Mouse (Mus musculus): ENCODE measurements at regions not wholly inside any gene's neighbourhood (a gene's known extent, or its start where the extent isn't known, plus 50 kb on each side); places are given as distances from the start of the nearest gene placed in this dataset.

DNA sequence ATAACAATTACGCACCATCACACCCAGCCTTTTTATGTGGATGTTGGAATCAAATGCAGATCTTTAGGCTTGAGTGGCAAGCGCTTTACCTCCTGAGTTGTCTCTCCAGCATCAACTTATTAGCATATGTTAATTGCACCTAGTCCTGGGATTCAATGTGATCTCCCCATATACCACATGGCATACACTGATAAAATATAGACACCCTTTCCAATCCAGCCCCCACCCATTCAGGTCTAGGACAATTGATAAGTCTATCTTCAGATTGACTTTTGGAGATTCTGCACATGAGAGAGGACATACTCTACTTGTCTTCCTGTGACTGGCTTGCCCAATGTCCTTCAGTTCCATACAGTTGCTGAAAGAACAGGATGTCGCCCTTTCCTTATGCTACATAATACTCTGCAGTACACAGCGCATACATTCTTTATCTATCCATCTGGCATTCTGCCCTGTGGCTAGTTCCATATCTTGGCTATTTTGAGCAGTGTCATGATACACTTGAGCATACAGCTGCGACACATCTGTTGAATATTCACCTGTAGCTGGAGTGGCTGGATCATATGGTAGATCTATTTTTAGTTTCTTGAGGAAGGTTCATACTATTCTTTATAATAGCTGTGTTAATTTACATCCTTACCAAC is 120.3 kb downstream of the Gsdmc2 start:
- DNase-seq (ENCODE audit: low read depth), result no peak

DNA sequence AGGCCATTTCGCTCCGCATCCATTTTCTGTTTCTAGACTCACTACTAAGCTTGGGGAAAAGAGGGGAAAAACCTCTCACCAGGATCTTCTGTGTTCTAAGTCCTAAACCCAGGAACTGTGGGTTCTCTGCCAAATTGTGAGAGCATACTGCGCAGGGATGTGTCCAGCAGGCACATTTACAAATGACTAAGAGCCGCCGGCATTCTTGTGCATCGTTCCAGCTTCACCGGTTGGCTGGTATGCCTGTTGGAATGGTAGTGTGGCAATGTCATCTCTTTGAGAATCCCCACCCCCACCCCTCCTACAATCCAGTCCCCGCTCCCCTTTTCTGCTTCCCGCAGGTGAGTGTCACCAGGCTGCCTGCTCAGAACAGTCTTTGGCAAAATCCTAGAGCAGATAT is 122.0 kb downstream of the Gsdmc2 start:
- DNase-seq (ENCODE audit: low read depth), result no peak

DNA sequence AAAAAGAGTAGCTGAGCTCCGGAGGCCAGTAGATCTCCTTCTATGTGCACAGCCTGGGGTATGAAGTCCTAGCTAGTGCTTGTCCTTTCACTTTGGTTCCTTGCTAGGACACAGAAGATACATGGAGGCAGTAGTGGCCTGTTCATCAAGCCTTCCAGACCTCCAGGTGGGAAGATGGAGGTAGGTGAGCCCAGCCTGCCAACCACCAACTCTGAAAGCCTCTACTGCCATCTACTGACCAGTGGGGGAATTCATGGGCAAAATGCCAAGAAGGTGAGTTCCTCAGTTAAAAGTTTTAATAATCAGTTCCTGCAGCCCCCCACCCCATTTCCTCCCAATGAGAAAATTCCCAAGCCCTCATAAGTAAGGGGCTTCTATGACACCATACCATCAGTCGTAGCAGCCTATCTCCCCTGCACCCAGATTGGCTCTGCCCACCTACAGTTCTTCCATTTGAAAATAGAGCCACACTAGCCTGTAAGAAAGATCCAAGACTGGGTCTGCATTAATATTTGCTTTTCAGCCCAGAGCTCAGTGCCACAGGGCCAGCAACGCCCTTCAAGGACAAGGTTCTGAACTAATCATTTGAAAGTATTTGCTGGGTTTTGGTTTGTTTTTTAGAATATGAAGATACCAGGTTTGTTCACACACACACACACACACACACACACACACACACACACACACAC is 123.2 kb downstream of the Gsdmc2 start:
- peak; percentile 70 for DNase-seq (ENCODE audit: low read depth)

DNA sequence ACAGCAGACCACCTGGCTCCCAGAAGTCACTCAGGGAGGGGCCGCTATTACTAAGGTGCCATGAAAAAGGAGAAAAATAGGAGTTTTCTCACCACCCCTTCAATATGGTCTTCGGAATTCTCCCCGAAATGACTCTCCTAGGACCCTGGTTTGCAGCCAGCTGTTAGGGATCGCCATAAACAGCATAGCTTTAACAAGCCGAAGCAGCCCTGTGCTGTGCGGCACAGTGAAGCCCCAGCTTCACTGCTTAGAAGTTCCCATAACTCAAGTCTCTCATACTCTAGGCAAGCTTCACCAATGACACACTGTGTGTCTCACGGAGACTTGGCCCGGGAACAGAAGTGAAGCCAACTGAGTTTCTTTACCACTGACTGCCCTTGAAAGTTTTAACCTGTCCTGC is 127.2 kb downstream of the Gsdmc2 start:
- DNase-seq (ENCODE audit: low read depth), result no peak

DNA sequence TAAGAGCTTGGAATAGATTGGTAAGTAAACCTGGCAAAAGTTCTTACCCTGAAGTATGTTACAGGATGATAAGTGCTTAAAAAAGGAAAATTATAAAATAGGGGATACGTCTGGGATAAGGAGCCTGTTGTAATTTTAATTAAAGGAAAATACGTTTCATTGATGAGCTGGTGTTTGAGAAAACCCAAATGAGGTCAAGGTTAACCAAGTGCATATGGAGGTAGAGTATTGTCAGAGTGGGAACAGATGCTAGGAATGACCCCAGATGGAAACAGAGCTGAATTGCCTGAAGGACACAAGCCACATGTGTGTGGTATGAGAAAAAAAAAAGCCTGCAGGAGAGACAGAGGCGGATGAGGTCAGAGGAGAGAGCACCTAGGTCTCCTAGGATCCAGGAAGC is 131.3 kb downstream of the Gsdmc2 start:
- no peak for DNase-seq (ENCODE audit: low read depth)

DNA sequence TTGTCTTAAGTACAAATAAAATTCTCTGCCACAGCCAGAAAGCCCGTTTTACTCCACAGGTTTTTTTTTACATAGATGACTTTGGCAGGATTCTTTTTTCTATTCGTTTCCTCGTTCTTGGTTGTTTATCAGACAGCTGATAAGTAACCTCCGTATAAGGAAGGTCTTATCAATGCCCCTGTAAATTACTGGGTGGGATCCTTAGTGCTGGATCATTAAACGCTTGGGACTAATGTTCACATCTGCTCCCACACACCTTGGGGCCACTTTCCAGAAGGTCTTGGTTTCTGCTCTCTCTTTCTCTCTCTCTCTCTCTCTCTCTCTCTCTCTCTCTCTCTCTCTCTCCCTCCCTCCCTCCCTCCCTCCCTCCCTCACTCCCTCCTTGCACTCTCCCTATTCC is 134.6 kb downstream of the Gsdmc2 start:
- DNase-seq (ENCODE audit: low read depth), result no peak

DNA sequence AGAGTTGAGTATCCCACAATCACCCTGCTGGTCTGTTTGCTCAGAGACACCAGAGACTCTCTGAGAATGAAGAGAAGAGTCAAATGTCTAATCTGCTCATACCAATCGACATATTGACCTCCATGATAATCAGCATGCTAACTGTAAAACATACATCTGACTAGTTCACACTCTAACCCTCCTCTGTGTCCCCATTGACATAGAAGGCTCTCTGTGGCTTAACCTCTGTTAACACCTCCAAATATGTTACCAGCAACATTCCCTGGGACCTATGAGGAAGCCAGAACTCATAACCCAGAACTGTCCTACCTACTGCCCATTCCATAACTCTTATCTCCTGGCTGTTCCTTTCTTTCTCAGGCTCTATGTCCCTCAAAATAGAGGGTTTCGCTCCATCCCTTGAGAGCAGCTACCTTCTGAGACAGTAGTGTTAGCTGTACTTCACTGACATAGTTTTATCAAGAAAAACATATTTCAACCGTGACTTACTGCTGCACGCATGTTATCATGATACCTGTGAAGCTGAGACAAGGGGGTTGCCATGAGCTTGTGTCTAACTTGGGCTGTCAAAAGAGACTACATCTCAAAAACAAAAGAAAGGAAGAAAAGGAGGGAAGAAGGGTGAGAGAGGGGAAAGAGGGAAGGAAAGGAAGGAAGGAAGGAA is 135.6 kb downstream of the Gsdmc2 start:
- DNase-seq (ENCODE audit: low read depth), result no peak

DNA sequence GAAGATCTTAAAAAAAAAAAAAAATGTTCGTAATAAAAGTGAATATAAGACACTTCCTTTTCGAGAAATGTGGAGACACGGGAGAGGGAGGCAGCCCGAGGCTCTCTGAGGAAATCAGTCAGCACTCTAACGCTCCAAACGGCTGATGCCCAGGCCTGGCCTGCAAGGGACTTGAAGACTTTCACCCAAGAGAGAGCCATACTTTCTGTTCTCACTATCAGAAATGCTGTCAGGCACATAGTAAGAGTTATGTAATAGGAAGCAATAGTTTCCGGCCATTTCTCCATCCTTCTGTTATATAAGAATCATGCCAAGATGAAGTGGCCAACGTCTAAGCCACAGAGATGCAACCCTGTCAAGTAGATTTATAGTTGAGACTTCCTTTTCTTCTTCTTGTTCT is 140.3 kb downstream of the Gsdmc2 start:
- DNase-seq (ENCODE audit: low read depth), result peak; percentile 32

DNA sequence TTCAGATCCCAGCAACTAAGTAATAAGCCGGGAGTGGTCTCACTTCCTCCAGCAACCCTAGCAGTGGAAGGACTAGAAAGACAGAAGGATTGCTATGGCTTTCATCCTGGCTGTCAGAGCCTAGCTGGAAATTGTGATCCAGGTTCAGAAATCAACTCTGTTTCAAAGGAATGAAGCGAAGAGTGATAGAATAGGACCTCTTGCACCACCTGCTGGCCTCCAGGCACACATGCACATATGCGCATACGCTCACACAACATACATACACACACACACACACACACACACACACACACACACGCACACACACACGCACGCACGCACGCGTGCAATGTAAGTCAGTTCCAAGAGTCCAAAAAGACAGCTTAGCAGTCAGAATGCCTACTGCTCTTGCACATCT is 147.1 kb downstream of the Gsdmc2 start:
- no peak for DNase-seq (ENCODE audit: low read depth)

DNA sequence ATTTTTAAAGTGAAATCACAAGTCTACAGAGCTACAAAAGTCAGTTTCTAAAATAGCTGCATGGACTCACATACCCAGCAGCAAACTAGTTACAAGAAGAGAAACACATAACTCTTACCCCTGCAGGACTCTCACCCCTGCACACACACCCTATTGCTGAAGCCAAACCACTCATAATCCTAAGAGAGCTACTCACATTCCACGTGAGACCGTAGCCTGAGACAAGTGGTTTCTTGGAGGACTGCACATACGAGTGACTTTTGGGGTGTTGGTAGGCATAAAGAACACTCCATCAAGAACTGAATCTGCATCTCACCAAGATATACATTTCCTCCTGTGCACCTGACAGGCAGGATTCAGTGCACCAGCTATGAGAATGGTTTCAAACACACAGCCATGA is 150.8 kb downstream of the Gsdmc2 start:
- no peak for DNase-seq (ENCODE audit: low read depth)

DNA sequence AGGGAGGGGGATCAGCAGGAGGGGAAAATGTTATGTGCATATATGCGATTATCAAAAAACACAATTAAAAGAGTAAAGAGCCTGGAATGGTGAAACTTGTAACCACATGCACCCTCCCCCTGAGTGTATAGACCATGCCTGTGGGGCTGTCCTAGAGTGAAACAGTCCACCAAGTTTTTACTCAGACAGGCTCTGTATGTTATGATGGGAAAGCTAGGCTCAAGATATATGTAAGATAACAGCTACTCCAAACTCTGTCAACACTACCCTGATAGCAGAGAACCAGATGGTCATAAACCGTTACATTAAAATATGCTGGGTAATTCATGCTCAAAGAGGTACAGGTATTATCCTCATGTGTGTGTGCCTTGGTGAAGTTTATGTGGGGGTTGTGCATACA is 151.4 kb downstream of the Gsdmc2 start:
- no peak for DNase-seq (ENCODE audit: low read depth)

DNA sequence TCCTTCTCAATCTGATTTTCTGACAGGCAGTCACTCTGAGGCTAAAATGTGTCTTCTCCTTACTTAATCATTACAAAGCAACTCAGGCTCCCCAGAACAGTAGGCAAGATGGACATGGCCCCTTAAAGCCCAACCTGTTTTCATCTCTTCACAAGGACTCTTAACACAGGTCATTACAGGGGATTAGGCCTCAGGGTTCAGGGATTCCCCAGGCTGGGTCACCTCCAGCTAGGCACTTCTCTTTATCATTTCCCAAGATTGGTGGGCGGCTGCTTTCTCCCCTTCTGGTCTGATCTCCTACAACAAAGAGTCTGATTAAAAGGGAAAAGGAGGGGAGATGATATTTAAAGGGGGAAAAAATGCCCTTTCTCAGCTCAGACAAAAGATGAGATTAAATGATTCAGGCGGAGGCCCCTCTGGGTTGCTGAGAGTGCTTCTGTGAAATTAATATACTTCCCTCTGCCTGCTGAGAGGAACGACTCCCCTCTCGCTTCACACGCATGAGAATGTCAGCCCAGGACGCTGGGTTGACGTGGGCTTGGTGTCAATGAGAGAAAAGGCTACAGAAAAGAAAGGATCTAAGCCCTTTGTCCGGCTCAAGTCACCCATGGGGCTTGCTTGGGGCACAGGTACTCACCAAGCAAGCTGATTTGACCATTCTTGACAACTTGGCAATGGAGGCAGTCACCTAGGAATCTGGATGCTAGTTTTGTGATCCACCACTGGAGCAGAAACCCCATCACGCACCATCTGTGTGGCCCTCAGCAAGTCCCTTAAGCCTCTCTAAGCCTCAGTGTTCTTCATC is 152.3 kb downstream of the Gsdmc2 start:
- DNase-seq (ENCODE audit: low read depth), result no peak

DNA sequence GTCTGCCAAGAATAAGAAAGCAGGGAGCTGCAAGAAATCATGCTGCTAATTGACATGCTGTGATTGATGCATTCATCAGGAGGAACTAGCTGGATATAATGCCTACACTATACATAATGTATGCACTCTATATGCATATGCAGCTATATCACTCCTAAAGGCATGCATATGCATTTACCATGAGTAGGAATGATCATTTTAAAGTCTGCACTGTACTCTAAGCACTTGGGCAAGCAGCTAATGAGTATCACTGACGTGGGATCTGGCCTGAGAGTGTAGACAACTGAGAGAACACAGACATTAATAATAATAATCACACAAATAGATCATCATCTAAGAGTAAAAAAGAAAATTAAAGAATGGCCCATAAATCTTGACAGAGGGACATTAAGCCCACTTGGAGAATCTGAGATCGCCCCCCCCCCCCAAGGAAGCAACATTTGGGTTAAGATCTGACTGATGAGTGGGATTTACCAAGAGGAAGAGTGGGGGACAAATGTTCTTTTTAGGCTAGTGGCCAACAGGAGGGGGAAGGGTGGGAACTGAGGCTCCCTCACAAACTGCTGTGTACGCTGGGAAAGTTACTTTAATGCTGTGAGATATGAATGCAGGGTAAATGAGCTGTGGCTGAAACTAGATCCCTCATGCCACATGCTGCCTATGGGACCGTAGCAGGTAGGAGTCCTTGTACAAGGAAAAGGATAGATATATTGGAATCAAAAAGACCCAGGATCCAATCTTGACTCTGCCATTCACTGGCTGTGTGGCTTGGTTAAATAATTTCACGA is 155.0 kb downstream of the Gsdmc2 start:
- no peak for DNase-seq (ENCODE audit: low read depth)

DNA sequence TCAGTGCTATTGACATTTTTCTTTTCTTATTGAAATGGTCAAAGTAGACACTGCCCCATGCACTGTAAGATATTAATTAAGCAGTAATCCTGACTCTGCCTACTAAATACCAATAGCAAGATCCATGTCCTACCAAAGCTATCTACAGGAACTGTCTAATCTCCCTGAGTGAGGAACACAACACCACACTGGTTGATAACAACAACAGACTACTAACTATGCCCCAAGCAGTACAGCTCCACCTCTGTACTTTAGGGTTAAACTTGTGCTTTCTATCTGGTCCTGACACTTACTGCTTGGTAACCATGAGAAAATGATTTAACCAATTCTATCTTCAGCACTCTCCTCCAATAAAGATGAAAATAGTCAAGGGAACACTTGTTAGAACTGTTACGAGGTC is 157.1 kb downstream of the Gsdmc2 start:
- no peak for DNase-seq (ENCODE audit: low read depth)

DNA sequence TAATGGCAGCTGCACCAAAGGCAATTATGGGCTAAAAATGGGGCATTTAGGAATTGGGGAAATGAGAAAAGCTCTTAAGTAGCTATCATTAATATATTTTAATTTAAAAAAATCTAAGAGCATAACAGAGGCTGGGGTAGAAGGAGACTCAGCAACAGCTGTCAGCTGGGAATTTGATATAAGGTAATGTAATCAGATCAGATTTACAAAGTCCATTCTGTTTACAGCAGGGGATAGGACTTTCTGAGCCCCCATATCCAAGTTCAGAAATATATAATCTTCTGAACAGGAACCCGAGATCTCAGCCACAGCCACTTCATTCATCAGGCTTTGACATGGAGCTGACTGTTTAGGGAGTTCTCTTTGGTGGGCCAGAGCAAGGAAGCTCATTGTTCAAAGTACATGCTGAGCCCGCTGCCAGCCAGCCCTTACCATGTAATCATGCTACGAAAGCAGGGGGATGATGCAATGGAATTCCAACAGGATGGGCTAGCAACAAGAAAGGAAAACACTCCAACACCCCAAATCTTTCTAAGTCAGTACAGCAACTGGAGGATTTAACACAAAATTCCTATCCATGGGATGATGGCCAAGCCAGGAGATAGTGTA is 157.9 kb downstream of the Gsdmc2 start:
- DNase-seq (ENCODE audit: low read depth), result no peak

DNA sequence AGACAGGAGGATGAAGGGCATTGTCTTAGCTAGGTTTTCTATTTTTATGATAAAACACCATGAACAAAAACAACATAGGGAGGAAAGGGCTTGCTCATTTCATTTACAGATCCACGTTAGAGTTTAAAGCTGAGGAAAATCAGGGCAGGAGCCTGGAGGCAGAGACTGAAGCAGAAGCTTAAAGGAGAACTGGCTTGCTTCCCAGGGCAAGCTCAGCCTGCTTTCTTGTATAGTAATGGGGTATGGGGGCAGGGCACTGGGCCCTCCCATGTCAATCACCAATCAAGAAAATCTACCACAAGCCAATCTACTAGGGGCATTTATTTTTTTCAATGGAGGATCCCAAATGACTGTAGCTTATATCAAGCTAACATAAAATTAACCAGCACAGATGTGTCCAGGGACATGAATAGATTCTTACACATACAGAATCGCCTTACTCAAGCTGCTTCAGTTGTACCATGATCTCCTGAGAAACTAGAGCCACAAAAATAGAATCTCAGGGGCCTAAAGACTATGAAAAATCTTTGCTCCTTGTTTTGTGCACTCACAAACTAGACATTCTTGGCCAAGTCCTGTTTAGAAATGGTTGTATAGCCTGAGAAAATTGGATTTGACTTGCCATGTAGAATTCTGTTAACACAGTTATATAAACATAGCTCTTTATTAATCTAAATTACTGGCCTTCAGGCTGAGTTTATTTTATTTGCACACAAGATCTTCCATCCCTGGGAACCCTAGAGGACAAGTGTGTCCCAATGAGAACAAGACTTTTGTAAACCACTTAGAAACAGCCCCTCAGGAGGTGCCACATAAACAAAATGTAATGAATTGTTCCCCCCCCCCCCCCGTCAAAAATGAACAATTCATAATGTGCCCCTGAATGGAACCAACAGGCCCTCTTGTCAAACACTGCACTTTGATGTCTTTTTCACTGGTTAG is 164.7 kb downstream of the Gsdmc2 start:
- DNase-seq (ENCODE audit: low read depth), result no peak

DNA sequence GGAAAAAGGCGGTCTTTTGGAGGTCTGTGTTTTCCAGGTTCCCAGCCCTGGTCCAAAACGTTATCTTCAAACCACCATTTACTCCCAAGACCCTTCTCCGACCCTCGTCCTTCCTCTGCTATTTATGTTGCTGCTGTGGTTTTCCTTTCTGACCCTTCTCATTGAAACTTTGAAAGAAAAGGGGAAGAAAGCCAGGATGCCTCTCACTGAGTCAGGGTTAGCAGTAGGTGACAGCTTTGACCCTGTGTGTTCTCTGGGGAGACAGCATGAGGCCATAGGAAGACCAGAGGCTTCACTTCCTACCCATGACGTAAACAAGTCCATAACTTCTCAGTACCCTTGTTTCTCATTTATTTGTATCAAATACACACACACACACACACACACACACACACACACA is 166.1 kb downstream of the Gsdmc2 start:
- no peak for DNase-seq (ENCODE audit: low read depth)

DNA sequence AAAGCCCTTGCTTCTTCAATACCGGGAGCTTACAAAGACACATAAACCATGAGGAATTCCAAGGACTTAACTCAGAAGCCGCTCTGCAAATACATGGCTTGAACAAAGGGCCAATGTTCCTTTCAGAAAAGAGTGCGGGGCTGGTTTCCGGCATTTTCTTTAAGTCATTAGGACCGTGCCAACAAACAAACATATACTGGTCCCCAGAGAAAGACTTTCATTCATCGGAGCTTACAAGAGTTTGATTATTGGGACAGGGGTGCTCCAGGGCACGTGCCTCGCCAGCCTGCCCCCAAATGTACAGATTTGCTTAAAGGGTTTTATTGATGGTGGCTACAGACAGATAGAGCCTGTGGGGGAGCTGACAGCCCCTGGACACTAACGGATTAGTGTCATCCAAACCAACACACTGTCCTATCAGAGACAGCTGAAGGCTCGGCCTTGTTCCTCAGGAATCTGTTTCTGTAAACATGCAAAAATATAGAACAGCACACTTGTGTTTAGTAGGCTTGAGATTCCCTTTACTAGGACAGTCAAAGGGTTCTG is 169.4 kb downstream of the Gsdmc2 start:
- DNase-seq (ENCODE audit: low read depth), result no peak

DNA sequence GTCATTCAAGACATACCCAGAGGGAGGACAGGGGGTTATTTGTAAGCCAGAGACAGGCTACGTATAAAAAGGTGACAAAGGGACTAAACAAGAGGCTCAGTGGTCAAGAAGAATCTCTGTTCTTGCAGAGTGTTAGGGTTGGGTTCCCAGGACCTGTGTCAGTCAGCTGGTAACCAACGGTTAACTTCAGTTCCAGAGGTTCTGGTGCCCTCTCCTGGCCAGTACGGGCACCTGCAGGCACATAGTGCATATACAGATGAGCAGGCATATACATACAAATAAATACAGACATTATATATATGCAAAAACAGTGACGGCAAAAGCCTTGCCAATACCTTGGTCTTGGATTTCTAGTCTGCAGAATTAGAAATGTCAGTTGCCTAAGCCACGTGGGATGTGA is 170.6 kb downstream of the Gsdmc2 start:
- DNase-seq (ENCODE audit: low read depth), result no peak

DNA sequence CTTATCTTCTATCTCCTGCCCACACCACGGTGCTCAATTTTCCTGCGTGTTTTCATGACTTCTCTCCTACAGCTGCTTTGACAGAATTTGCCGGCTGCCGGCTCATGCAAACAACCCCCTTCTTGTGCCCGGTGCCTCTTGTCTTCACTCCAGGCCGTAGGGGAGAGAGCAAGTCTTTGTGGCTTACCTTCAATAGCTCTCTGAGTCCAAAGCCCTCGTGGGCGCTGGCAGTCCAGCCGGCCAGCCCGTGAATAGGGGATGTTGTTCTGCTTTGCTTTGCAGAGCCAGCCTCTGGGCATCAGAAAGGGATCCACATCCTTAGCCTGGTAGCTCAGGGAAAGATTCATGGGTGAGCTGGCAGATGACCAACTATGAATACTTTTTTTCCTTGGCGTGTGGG is 173.9 kb downstream of the Gsdmc2 start:
- no peak for DNase-seq (ENCODE audit: low read depth)

All from c-Kit-positive CD71-negative TER-119-negative erythroid progenitor cells, embryonic 14.5 days (primary cell).